Mouse (Mus musculus) bone marrow macrophage, adult 2 months (primary cell): ENCODE results near the gene Haus2. TPM values are rescaled to one million over a fixed set of nuclear protein-coding genes. Genes with fewer than 3 reads are reported as not detected.
"Not testable (repeated sequence)": the region's sequence is repeated elsewhere in the genome, so short reads cannot be mapped to it uniquely, and the experiment has no call there.

Experiments
- H3K27ac ChIP-seq: 2 replicates; pipeline ENCODE4 v1.5.1; 2012; ENCODE audit warnings: low read depth, low read length; ENCODE audit not compliant: insufficient read depth
- H3K4me1 ChIP-seq: 2 replicates; pipeline ENCODE4 v1.6.1; 2012; ENCODE audit warnings: low read length; ENCODE audit not compliant: control insufficient read depth, insufficient read depth
- H3K4me3 ChIP-seq: 2 replicates; pipeline ENCODE4 v1.5.1; 2012; ENCODE audit warnings: mild to moderate bottlenecking, low read length, moderate library complexity; ENCODE audit not compliant: insufficient read depth
- CTCF ChIP-seq: IDR thresholded peaks from 2 replicates; pipeline ENCODE4 v1.5.1; 2012; ENCODE audit warnings: low read depth, mild to moderate bottlenecking, low read length, moderate library complexity
- POLR2A ChIP-seq: IDR thresholded peaks from 2 replicates; pipeline ENCODE4 v1.6.1; 2012; ENCODE audit warnings: mild to moderate bottlenecking, low read depth, low read length, borderline replicate concordance
- polyA plus RNA-seq: library from polyadenylated mRNA; stranded (reverse); fragments of >200 nt; gene quantifications from 2 replicates; pipeline ENCODE4 v1.2.4, GENCODE M21; 2012; ENCODE audit not compliant: missing spikeins, insufficient read depth, insufficient read length

The Haus2 gene
- polyA plus RNA-seq, result 9.5 and 10.3 TPM in 2 replicates

GRCm38 (mm10) chr2:120608830-120609723 lies at the start of gene Haus2, which contains the start of gene Lrrc57:
Gene Haus2, plus strand, starts transcription at chr2:120609383.
Gene Lrrc57, minus strand, starts transcription at chr2:120609520.
- Histone ChIP-seq H3K4me1 (peaks cover 10% of the 10 kb centered on the region), H3K4me3 (peak within 1 kb of the TSS; percentile 99), H3K27ac (peak within 1 kb of the TSS; percentile 70)
- TF ChIP-seq POLR2A (peak; percentile 8; the same call in 1 of the 2 replicates), CTCF (no peak)

- H3K4me1 ChIP-seq, result peaks cover 42% of the 10 kb centered on the region
- H3K27ac ChIP-seq, result peak overlapping the region; percentile 6
- TF ChIP-seq CTCF (no peak), POLR2A (no peak)
- no peak overlapping the region for H3K4me3 ChIP-seq
These were observed 47.7 kb upstream of the Haus2 start for GRCm38 (mm10) chr2:120561524-120561923.

- Histone ChIP-seq H3K4me1 (peaks cover 37% of the 10 kb centered on the region), H3K4me3 (peak overlapping the region; percentile 86), H3K27ac (peak overlapping the region; percentile 72)
- no peak for TF ChIP-seq POLR2A
- TF ChIP-seq CTCF, result no peak
These were observed 46.3 kb upstream of the Haus2 start for GRCm38 (mm10) chr2:120562859-120563234.

GRCm38 (mm10) chr2:120563235-120563990 lies 45.8 kb upstream of the Haus2 start, which contains the start of gene Zfp106:
Gene Zfp106, minus strand, starts transcription at chr2:120563843.
- peak within 1 kb of the TSS; percentile 72 for H3K27ac ChIP-seq
- TF ChIP-seq POLR2A, result peak; percentile 76; the same call in 1 of the 2 replicates
- TF ChIP-seq CTCF, result no peak
- H3K4me1 ChIP-seq, result peaks cover 34% of the 10 kb centered on the region
- H3K4me3 ChIP-seq, result peak within 1 kb of the TSS; percentile 86

- Histone ChIP-seq H3K27ac (peak overlapping the region; percentile 11; the same call in 1 of the 2 replicates), H3K4me1 (peaks cover 35% of the 10 kb centered on the region)
- H3K4me3 ChIP-seq, result not testable (repeated sequence)
These were observed 44.5 kb upstream of the Haus2 start for GRCm38 (mm10) chr2:120564548-120565188.

- no peak for TF ChIP-seq CTCF
- TF ChIP-seq POLR2A, result no peak
- H3K4me3 ChIP-seq, result no peak overlapping the region
- peak overlapping the region; percentile 64 for H3K27ac ChIP-seq
- peaks cover 34% of the 10 kb centered on the region for H3K4me1 ChIP-seq
These were observed 43.8 kb upstream of the Haus2 start for GRCm38 (mm10) chr2:120565363-120565762.

- TF ChIP-seq CTCF (no peak), POLR2A (0 out of 2 replicates have a peak, but pooled peaks have one; percentile 19)
- Histone ChIP-seq H3K4me1 (peaks cover 33% of the 10 kb centered on the region), H3K27ac (peak within 1 kb of the TSS; percentile 83)
These were observed 42.0 kb upstream of the Haus2 start, which contains the start of gene Snap23 for GRCm38 (mm10) chr2:120566886-120567797. Gene Snap23, plus strand, starts transcription at chr2:120567671.

GRCm38 (mm10) chr2:120567798-120568320 lies 41.3 kb upstream of the Haus2 start:
- peaks cover 37% of the 10 kb centered on the region for H3K4me1 ChIP-seq
- H3K4me3 ChIP-seq, result peak overlapping the region; percentile 89
- peak overlapping the region; percentile 82 for H3K27ac ChIP-seq
- TF ChIP-seq POLR2A (no peak), CTCF (0 out of 2 replicates have a peak, but pooled peaks have one; percentile 19)

More at GRCm38 (mm10) chr2:120566886-120567797, 42.0 kb upstream of the Haus2 start, which contains the start of gene Snap23:
- H3K4me3 ChIP-seq, result peak within 1 kb of the TSS; percentile 89

DNA sequence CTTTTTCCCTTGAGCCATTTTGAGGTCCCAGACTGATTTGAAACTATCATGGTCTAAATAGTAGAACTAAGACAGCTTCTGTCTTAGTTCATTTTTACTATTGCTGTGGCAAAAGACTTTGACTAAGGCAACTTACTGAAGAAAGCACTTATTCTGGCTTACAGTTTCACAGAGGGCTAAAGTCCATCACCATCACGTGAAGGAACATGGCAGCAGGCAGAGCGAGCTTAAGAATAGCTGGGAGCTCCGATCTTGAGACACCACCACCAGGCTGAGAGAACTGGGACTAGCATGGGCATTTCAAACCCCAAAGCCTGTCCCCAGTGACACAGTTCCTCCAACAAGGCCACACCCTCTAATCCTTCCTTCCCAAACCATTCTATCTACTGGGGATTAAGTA lies 38.1 kb upstream of the Haus2 start:
- H3K4me1 ChIP-seq, result peaks cover 43% of the 10 kb centered on the region
- H3K27ac ChIP-seq, result peak overlapping the region; percentile 19; the same call in 1 of the 2 replicates
- no peak overlapping the region for H3K4me3 ChIP-seq
- no peak for TF ChIP-seq POLR2A
- TF ChIP-seq CTCF, result no peak

DNA sequence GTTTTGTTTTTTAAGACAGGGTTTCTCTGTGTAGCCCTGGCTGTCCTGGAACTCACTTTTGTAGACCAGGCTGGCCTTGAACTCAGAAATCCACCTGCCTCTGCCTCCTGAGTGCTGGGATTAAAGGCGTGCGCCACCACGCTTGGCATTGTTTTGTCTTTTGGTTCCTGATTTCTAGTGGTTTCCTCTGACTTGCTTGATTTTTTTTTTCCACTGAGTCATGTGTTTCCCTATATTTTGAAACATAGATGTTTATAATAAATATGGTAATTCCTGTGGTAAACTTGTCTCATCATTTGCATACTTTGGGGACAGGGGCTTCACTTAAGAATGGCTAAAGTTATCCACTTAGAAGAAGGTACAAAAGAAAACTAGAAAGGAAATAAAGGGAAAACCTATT lies 37.0 kb upstream of the Haus2 start:
- Histone ChIP-seq H3K27ac (peak overlapping the region; percentile 80), H3K4me1 (peaks cover 46% of the 10 kb centered on the region)
- not testable (repeated sequence) for H3K4me3 ChIP-seq
